Mouse (Mus musculus) CH12.LX (cell line): ENCODE measurements around the gene Notum.

Experiments
- BHLHE40 ChIP-seq: IDR thresholded peaks from 2 replicates; pipeline ENCODE4 v1.6.1; 2011; ENCODE audit warnings: mild to moderate bottlenecking, low read depth, low read length, improper control_type of control experiment
- CTCF ChIP-seq, 2 experiments: IDR thresholded peaks in 1 of 2; conservative IDR thresholded peaks in 1 of 2; 2 replicates each; pipeline ENCODE4 v1.5.1; 2011 to 2012; ENCODE audit warnings: low read depth in 2 of 2, low read length in 2 of 2, improper control_type of control experiment in 1 of 2, inconsistent platforms in 1 of 2, mild to moderate bottlenecking in 1 of 2, moderate library complexity in 1 of 2
- ELF1 ChIP-seq: IDR thresholded peaks from 2 replicates; pipeline ENCODE4 v1.6.1; 2014; ENCODE audit warnings: low read depth, mild to moderate bottlenecking, inconsistent platforms, low read length, improper control_type of control experiment
- EP300 ChIP-seq: IDR thresholded peaks from 2 replicates; pipeline ENCODE4 v1.6.1; 2011; ENCODE audit warnings: low read length, improper control_type of control experiment
- JUND ChIP-seq: conservative IDR thresholded peaks from 2 replicates; pipeline ENCODE4 v1.6.1; 2011; ENCODE audit warnings: low read depth, low read length, improper control_type of control experiment
- MEF2A ChIP-seq: IDR thresholded peaks from 2 replicates; pipeline ENCODE4 v1.6.1; 2014; ENCODE audit warnings: low read depth, mild to moderate bottlenecking, inconsistent platforms, low read length, improper control_type of control experiment, borderline replicate concordance
- MXI1 ChIP-seq: IDR thresholded peaks from 2 replicates; pipeline ENCODE4 v1.6.1; 2011; ENCODE audit warnings: mild to moderate bottlenecking, low read depth, low read length, improper control_type of control experiment
- POLR2A ChIP-seq: IDR thresholded peaks from 2 replicates; pipeline ENCODE4 v1.6.1; 2011; ENCODE audit warnings: low read depth, mild to moderate bottlenecking, improper control_type of control experiment, low read length
- RAD21 ChIP-seq: IDR thresholded peaks from 2 replicates; pipeline ENCODE4 v1.6.1; 2011; ENCODE audit warnings: low read depth, mild to moderate bottlenecking, low read length, improper control_type of control experiment, moderate library complexity
- RCOR1 ChIP-seq: conservative IDR thresholded peaks from 2 replicates; pipeline ENCODE4 v1.6.1; 2012; ENCODE audit warnings: low read depth, mild to moderate bottlenecking, inconsistent platforms, low read length, improper control_type of control experiment
- SIN3A ChIP-seq: IDR thresholded peaks from 2 replicates; pipeline ENCODE4 v1.6.1; 2012; ENCODE audit warnings: low read length, improper control_type of control experiment, inconsistent platforms
- TCF12 ChIP-seq: IDR thresholded peaks from 2 replicates; pipeline ENCODE4 v1.6.1; 2014; ENCODE audit warnings: low read depth, mild to moderate bottlenecking, inconsistent platforms, low read length, improper control_type of control experiment
- USF1 ChIP-seq: IDR thresholded peaks from 2 replicates; pipeline ENCODE4 v1.6.1; 2014; ENCODE audit warnings: low read depth, mild to moderate bottlenecking, inconsistent platforms, low read length, improper control_type of control experiment
- ZC3H11A ChIP-seq: IDR thresholded peaks from 2 replicates; pipeline ENCODE4 v1.6.1; 2012; ENCODE audit warnings: low read depth, mild to moderate bottlenecking, inconsistent platforms, low read length, improper control_type of control experiment

DNA sequence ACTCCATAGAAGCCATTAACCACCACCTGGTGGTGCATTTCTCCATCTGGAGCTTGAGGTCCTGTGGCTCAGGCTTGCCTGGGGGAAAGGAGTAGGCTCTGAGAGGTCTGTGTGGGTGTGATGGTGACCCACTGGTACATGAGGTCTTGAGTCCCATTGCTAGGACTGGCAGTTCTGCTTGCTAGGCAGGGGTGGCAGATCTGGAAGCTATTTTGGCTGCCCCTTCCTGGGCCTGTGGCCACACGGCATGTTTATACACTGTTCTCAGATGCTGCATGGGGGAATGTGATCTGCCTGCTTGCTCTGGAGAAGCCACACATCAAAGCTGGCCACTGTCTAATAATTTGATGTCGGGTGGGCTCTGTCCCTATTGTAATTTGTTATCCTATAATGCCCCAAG, 23.1 kb upstream of the Notum start:
- TF ChIP-seq CTCF (conservative IDR thresholded peaks at IDR 0.05 in 1 of 2, IDR thresholded peaks at IDR 0.05 in 1 of 2; ENCODE audit: low read depth in 2 of 2, low read length in 2 of 2), result 0 out of 4 replicates have a peak, but pooled peaks of 1 of the 2 experiments have one; percentile 7
- no peak for TF ChIP-seq JUND
- TF ChIP-seq MXI1, result no peak
- no peak for TF ChIP-seq SIN3A
- no peak for TF ChIP-seq POLR2A
- no peak for TF ChIP-seq TCF12
- no peak for TF ChIP-seq MEF2A
- TF ChIP-seq ZC3H11A, result no peak
- TF ChIP-seq EP300, result no peak
- no peak for TF ChIP-seq ELF1
- TF ChIP-seq USF1, result no peak
- TF ChIP-seq RAD21, result no peak
- no peak for TF ChIP-seq RCOR1
- no peak for TF ChIP-seq BHLHE40
